Mouse (Mus musculus): ENCODE data around the gene Chil1. TPM values are rescaled to one million over a fixed set of nuclear protein-coding genes. Genes with fewer than 3 reads are reported as not detected.

Gene Chil1
- total RNA-seq, 2 experiments from 2014 or later = 0.91 to 1.7 TPM

DNA sequence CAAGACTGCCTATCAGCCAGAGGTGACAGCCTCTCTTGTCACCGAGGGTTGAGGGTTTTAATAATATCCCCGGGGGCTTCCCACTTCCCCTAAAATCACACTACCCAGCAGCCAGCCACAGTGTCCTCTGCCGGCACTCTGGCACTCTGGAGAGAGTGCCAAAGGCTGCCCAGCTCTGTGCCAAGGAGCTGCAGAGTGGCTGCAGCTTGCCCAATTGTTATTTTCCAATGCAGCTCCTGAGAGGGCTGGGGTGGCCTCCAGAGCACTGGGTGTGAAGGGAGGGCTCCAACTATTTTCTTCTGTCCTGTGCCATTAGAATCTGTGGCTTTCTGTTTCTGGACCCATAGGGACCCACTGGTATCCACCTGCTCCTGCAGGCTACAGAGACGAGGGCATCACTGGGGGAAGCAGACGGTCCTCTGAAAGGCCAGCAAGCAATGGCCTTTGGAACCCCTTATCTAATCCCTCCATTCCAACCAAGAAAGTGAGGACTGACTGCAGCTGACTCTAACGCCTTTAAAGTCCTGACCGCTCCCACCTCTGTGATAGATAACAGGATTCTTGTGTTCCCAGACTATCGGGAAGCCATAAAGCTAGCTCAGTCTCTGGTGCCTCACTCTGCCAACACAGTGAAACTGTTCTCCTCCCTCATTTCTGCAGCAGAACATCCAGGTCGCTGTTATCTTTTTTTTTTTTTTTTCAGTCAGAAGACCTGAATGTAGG, 23.5 kb downstream of the Chil1 start:
- DNase-seq = no peak

DNA sequence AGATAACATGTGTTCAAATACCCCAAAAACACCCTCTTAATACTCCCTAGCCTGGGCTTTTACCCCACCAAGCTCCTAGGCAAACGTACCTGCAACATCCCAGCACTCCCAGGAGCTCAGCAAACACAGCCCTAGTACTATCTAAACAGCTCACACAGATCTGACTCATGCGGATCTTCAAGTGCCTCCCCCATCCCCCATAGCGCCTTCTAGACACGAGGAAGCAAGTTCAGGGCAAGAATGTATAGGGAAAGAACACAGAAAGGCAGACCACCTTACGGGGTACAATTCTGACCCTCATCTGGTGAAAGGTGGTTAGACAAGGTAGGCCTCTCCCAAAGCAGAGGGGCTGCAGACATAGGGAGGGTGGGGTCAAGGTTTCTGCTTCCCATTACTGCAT, 24.1 kb downstream of the Chil1 start:
- no peak for DNase-seq

DNA sequence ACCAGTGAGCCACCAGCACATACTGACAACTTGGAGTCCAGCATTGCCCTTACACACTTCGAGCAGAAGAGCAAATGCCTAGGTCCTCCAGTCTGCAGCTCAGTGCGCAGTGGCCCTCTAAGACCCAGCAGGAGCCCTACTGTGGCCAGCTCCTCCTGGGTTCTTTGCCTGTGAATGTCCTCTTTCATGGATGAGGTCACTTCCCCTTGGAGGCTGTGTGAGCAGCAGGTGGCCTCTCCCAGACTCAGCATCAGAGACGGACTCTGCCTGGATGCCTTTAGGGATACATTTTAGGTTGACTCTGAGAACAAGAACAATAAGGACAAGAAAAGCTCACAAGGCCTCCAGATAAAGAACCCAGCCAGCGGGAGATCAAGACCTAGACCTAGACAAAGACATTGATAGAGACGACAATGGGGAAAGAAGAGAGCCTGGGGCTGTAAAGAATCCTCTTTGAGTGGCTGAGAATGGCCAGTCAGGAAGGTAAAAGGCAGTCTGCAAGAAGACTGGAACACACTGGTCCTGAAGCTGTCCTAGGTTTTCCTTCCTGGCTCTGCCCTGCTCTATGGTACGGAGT, 28.3 kb downstream of the Chil1 start:
- no peak for DNase-seq

DNA sequence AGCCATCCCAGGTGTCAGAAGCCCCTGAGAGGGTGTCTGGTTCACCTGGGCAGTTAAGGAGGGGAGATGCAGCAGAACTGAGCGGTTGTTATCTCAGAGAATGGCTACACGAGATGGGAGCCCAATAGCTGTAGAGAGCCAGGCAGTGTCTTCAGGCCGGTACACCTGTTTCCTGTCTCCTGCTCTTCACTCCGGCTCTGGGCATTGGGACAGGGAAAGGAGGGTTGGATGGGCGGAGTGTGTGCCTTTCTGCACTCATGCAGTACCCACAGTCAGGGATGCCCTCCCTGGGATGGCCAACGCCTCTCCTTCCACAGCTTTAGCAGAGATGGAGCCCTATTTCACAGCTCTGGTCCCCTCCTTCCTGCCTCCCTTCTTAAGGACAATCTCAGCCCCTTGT, 29.1 kb downstream of the Chil1 start:
- no peak for DNase-seq

DNA sequence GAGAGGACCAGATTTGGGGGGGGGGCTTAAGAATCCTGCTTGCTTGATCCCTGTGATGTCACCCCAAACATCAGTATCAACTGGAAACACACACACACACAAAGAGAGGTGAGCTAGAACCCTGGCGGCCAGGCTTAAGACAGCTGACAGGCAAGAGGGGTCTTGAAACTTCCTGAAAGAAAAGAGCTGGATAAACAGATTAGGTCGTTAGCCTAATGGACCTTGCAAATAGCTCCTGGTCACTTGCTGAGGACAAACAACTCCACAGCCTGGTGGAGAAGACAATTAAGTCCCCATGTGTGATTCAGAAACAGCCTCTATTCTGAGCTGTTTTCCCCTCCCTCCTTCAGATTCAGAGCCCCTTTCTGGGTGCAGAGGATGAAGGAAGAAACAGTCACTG, 29.7 kb downstream of the Chil1 start:
- no peak for DNase-seq

DNA sequence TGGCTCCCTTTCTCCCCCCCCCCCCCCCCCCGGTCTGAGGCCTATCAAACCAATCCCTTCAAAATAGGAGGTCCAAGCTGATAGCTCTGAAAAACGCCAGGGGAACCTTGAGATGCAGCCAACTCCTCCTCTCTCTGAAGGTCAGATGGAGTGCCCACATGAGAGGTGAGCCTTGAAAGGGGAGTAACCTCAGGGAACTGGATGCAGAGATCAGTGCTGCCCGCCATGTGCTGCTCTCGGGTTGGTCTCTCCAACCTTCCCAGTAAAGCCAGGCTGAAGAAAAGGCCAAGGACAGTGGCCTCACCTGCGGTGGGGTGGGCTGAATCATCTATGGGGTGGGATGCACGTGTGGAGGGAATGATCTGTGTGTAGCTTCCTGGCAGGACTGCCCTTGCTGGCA, 30.4 kb downstream of the Chil1 start:
- DNase-seq = no peak

DNA sequence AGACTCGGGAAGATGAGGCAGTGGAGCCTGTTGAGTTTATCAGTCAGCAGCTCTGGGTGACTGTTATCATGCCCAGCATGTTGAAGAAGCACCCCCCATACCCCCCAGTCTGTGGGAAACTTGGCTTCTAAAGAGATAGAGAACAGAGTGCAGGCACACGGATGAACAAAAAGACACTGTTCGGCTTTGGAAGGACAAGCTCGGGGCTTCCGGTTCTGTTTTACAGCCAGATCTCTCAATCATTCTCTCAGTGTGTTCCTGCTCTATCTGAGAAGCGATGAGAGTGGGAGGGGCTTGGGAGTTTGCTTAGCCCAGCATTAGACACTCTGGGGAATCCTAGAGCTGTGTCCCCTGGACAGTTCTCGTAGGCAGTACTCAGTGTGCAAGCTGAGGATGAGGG, 31.4 kb downstream of the Chil1 start:
- DNase-seq = no peak

DNA sequence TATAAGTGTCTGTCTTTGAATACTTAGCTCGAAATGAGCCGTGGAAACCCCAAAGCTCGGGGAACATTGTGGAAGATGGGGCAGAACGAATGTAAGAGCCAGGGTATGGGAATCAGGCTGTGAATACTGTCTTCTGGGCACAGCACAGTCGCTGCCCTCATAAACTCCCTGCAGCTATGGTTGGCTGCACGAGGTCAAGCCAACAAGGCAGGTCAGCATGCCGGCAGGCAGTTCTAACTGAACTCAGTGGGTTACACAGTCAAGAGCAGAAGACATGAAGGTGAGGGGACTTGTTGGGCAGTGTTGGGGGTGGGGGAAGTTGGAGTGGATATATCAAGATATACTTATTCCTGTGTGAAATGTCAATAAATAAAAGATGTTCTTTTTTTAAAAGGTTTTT, 33.1 kb downstream of the Chil1 start:
- DNase-seq = no peak

DNA sequence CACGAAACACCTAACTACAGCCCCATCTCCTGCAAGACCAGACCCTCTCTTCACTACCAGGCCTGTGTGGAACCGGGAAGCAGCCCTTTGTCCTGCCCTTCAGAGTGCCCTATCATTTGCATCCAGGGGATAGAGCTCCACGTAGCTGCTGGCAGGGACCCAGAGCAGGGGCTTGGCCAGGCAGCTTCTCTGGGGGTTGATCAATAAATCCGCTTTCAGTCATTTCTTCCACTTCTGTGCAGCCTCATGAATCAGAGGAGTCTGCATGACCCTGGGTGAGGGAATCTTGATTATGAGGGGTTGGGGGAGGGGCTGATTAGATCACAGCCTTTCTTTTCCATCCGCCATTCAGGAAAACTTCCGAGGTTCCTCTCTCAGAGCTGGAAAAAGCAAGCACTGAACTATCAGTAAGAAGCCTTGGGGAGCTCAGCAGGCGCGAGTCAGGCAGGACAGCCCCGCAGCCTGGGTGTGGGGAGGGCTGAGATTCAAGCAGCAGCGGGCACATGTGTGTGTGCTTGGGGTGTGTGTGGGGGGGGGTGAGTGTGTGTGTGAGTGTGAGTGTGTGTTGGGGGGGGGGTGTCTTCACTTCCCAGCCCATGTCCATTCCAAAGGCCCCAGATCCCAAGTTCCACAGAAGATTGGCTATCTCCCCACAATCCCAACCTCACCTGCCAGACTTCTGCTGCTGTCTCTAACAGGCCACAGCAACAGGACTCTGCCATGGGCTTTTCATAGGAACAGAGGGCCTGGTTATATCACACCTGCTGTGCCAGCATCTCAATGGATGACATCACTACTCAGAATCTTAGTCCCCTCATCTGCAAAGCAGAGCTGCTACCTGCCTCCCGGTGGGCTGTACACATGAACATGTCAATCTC, 34.0 kb downstream of the Chil1 start:
- DNase-seq = no peak

DNA sequence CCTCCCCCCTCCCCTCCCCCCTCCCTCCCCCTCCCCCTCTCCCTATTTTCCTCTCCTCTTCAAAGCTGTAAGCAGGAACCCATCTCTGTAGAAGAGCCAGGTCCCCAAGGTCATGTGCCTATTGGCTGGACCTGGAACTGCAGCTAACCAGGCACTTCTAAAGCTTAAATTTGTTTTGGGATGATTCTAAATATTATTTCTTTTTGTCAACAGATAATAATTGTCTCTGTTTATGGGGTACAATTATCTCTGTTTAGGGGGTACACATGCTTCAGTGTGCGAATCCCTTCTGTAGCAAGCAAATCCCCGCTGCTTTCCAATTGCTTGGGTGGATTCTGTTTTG, 34.6 kb downstream of the Chil1 start:
- no peak for DNase-seq

DNA sequence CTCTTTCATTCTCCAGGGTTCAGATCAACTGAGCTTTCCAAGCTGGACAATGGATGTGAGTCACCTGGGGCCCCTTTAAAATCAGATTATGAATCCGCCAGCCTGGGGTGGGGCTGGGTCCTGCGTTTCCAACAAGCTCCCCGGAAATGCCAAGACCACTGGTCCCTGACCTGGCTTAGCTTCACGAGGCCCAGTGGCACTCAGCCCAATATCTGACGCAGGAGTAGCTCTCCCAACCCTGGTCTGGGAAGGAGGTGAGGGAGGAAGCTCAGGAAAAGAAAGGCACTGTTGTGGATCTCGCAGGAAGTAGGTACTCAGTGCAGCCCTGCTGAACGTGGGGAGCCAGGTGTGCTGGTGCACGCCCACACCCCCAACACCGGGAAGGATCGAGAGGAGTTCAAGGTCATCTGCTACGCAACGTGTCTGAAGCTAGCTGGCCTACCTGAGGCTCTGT, 35.1 kb downstream of the Chil1 start:
- no peak for DNase-seq

DNA sequence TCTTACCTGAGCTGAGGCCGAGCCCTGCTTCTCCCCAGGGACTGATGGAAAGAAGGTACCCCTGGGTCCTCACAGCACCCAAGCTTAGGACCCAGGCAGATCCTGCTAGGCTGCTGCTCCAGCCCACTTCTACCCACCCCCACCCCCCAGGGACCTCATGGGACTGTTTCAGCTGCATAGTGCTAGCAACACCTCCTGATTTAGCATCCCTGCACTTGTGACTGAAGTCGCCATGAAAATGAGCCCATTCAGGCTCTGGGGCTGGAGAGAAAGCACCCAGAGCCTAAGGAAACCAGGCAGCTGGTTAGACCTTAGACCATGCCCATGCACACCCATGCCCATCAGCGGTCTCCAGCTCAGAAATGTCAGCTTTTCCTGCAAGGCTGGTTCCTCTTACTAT, 36.0 kb downstream of the Chil1 start:
- no peak for DNase-seq

DNA sequence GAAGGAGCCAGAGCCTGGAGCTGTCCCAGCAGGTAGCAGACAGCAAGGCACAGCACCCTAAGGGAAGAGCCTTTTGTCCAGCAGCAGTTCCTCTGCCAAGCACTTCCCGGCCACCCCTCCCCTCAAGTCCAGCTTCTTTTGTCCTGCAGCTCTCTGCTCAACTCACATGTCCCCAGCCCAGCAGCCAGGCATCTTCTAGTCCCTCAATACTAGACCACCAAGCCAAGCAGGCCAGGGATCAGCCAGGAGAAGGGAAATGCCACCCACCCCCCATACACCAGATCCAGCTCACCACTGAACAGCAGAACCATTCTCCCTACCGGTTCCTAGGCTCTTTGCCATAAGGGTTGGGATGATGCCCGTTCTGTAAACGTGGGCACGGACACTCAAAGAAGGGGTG, 37.6 kb downstream of the Chil1 start:
- DNase-seq = no peak

DNA sequence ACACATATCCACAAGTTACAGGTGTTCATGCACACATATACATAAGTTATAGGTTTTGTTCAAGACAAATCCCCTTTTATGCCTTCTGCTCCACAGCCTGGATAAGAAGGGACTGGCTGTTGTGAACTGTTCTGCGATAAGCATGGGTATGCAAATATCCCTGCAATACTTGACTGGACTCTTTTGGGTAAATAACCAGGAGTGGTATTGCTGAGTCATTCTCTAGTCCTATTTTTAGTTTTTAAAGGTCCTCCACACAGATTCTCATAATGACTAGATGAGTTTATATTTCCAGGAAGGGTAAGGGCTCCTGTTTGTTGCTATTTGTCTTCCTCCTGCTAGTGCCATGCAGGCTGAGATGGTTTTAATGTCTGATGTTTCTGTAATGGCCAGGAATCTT, 39.2 kb downstream of the Chil1 start:
- no peak for DNase-seq

DNA sequence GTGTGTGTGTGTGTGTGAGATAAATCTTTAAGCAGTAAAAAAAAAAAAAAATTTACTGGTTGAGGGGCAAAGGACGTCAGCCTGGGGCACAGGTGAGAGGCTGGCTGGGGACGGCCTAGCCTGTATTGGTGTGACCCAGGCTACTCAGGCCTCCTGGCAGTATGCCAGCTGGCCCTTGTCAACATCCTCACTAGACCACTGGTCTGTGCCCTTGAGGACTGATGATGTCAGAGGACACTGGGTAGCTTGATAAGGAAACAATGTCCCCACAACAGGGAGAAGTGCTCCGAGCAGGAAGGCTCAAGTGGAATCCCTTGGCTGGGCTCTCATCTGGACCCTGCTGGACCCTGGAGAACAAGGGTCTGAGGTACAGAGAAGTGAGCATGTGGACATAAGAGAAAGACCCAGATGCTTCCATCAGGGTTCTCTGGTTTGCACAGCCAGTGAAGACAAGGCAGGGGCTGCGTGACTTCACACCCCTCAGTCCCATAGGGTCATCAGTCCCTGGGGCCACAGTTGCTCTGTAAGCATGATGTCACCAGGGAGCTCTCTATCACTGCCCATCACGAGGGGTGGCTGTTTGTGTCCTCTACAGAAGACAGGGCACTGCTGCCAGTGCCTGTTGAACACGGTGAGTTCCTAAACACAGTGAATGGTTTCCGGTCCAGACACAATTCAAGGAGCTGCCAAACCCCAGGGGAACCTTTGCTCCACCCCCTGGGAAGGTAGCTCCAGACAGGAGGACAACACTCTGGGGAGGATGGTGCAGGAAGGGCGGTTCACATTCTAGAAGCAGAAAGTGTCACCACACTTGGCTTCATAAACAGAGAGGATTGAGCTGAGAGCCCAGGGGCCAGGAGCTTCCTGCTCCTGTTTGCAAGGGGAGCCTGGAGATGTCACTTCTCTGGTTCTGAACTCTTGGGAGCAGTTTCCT, 40.4 kb downstream of the Chil1 start:
- no peak for DNase-seq

DNA sequence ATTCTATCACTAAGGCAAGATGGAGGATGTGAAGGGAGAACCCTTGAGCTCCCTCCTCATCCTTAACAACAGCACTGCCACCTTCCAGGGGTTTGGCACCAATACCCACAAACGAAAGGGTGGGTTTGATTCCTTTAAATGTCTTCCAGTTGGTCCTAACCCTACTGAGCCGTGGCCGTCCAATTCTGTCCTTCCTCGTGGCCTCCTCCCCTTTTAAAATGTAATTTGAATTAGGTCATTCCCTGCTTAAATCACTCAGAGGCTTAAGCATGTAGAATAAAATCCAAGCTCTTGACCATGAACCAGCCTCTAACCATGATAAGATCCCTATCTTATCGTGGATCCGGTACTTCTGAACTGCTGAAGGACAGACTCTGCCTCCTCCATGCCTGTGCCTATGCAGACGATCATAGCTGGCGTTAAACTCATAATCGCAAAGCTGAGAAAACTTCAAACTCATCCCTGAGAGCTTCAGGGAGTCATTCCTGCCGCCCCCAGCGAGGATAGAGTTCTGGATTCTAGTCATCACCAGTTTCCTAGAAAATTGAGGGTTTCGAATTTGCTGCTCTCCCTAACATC, 42.8 kb downstream of the Chil1 start:
- DNase-seq = no peak

DNA sequence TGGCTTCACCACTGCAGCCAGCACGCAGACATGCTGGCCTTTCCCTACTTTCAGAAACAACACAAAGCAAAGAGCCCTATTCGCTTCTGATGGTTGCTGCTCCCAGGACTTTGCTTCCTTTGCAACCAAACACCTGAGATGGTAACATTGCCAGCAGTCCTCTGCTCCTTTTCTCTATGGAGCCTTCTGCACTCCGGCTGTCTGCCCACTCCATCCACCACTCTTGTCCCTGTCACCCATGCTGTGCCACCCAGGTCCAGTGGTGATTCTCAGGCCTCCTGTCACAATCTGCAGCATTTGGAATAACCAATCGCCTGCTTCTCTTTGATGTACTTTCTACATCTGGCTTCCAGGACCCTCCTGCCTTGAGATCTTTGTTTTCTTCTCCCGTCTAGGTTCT, 43.4 kb downstream of the Chil1 start:
- DNase-seq = no peak

DNA sequence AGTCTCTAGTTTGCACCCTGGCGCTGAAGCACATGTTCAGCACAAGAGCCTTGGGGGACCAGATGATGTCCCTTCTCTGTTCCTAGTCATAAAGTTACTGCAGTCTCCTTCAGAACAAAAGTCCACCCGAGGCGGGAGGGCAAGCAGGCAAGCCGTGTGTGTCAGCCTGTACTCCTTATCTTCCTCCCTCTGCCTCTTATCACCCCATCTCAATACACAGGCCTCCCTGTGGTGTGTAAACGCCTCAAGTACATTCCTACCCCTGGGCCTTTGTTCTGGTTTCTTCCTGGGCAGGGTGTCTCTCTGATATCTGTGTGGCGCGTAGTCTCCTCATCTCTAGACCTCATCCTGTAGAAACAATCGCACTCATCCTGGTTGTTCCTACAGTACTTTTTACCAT, 44.8 kb downstream of the Chil1 start:
- DNase-seq = no peak

DNA sequence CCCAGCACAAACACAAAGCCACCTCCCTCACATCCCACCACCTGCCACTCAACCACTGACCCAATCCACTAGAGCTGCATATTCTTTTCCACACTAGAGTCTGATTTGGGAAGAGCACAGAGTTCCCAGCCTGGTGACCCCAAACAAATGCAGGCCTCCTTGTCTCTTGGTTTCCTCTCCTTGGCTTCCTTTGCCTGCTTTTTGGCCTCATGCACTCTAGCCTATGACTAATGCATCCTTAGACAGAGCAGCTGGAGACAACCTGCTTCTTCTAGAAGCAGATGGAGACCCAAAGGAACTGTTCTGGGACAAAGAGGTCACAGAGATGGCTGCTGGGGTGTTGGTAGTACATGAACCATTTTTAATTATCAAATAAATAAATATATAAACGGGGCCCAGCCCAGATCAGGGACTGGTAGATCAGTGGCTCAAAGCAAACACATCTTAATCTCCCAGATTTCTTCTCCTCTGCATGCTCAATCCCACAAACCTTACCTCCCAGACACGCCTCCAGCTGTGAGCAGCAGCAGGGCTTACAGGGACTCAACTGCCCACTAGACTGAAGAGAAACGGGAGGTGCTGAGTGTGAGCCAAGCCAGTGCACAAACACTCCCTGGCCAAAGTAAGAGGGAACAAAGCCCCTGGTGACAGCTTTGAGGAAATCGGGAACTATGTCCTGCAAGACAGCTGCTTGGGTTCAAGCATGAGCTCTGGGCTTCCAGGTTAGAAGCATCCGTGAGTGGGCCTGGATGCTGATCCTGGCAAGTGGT, 48.0 kb downstream of the Chil1 start:
- no peak for DNase-seq

DNA sequence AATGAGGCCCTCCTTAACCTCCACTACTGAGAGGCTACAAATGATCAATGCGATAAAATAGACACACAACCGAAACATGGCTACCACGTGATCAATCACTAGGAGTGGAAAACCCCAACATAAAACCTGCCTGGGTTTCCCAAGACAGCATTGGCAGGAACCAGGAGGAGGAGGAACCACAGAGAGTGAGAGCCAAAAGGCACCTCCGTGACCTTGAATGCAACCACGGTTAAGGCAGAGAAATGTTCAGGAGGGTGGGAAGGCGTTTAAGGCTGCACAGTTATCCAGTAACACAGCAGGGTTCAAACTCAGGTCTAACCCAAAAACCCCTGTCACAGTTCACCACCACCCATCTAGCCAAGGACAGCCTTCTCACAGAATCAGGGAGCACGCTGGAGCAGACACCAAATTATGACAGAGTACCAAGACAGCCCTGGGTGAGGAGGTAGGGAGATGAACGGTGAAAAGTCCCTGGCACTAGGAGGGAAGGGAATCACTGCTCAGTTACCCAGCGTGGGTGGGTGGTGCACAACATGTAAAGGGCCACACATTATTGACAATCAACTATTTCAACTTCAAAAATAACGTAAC, 48.8 kb downstream of the Chil1 start:
- DNase-seq = no peak

DNA sequence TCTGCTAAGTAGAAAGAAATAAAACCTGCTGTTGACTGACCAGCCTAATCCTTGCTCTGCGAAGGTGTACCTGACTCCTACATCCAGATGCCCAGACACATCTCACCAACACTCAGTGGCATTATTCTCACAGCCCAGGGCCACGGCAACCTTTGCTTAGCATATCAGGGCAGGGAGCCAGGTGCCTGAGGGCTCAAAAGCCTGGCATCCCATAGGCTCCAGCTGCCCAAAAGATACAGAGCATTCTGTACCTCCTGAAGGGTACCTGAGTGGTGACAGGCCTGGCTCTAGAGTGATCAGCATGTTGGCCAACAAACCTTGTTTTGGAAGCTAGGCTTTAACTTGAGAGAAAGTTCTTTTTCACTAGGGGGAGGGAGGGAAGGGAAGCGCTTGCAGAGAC, 49.3 kb downstream of the Chil1 start:
- no peak for DNase-seq

All from gastrocnemius, postnatal 25 days (tissue).